Mouse (Mus musculus) cerebellum, postnatal 10 days (tissue): Measurements from ENCODE around the gene Ndufa11.
A peak's percentile ranks its signal among the peaks of the same experiment; 100 is the strongest.

Experiments used
- DNase-seq, 2 experiments: peaks; one replicate each; pipeline ENCODE4 v3.0.0; 2021; ENCODE audit warnings: mixed read lengths in 2 of 2

Gene Ndufa11

GRCm38 (mm10) chr17:56716655-56717362, 758 bp upstream of the Ndufa11 start:
- DNase-seq = peak; percentile 97 to 98

- DNase-seq = no peak
Observed at GRCm38 (mm10) chr17:56722441-56722840, 4.9 kb downstream of the Ndufa11 start.

- DNase-seq = no peak
Observed at GRCm38 (mm10) chr17:56723419-56724161, 6.0 kb downstream of the Ndufa11 start.

- DNase-seq = no peak
Observed at GRCm38 (mm10) chr17:56727029-56727649, 9.6 kb downstream of the Ndufa11 start.

GRCm38 (mm10) chr17:56727659-56728058, 10.1 kb downstream of the Ndufa11 start:
- DNase-seq = peak in 1 of 2 experiments; percentile 40

- DNase-seq = no peak
Observed at GRCm38 (mm10) chr17:56728117-56728516, 10.6 kb downstream of the Ndufa11 start.

- peak; percentile 72 to 76 for DNase-seq
Observed at GRCm38 (mm10) chr17:56729151-56729550, 11.6 kb downstream of the Ndufa11 start.

GRCm38 (mm10) chr17:56729656-56730055, 12.1 kb downstream of the Ndufa11 start:
- DNase-seq = no peak

GRCm38 (mm10) chr17:56736534-56736933, 19.0 kb downstream of the Ndufa11 start:
- DNase-seq = no peak

GRCm38 (mm10) chr17:56738221-56738620, 20.7 kb downstream of the Ndufa11 start:
- no peak for DNase-seq

- DNase-seq = no peak
Observed at GRCm38 (mm10) chr17:56740118-56740787, 22.7 kb downstream of the Ndufa11 start.

- DNase-seq = no peak
Observed at GRCm38 (mm10) chr17:56740788-56741160, 23.2 kb downstream of the Ndufa11 start.

GRCm38 (mm10) chr17:56744173-56744572, 26.6 kb downstream of the Ndufa11 start:
- no peak for DNase-seq

- DNase-seq = peak; percentile 53 to 61
Observed at GRCm38 (mm10) chr17:56751404-56752072, 34.0 kb downstream of the Ndufa11 start.

GRCm38 (mm10) chr17:56753452-56753851, 35.9 kb downstream of the Ndufa11 start:
- peak in 1 of 2 experiments; percentile 31 for DNase-seq

- DNase-seq = no peak
Observed at GRCm38 (mm10) chr17:56754271-56755185, 37.0 kb downstream of the Ndufa11 start.

- DNase-seq = no peak
Observed at GRCm38 (mm10) chr17:56756703-56757399, 39.3 kb downstream of the Ndufa11 start.

GRCm38 (mm10) chr17:56757416-56758123, 40.0 kb downstream of the Ndufa11 start, which contains the start of gene Nrtn:
Nrtn (minus strand) TSS chr17:56757530.
- DNase-seq = peak; percentile 57 to 73

- DNase-seq = peak; percentile 78 to 84
Observed at GRCm38 (mm10) chr17:56758132-56758531, 40.6 kb downstream of the Ndufa11 start.

GRCm38 (mm10) chr17:56759261-56759660, 41.7 kb downstream of the Ndufa11 start:
- no peak for DNase-seq
